Mouse (Mus musculus): ENCODE results near the gene Irf3.
A peak's percentile ranks its signal among the peaks of the same experiment; 100 is the strongest.

DNA sequence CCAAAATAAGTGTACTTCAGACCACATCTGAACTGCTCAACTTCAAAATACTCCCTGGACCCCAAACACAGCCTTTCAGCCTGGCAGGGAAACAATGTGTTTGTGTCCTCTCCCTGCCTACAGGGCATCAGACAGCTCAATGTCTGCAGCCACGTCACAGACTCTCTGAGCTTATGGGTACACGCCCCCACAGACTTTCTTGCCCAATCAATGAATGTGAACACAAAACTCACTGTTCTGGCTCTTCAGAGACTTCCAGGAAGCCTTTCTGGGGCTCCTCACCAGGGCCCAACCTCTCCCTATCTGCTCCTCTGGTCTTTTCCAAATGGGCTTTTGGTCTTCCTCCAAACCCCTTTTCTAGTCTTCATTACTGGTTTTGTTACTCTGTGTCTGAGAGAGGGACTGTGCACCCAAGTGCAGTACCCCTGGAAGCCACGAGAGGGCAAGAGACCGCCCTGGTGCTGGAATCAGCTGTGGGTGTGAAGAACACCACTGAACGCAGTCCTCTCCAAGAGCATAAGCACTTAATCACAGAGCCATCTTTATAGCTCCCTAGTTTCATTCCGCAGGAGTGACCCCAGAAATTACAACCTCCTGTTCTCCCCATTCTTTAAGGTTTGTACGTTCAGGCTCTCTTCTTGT, 40.4 kb downstream of the Irf3 start:
- TF ChIP-seq CTCF (IDR thresholded peaks at IDR 0.05) = peak; percentile 88
- TF ChIP-seq EP300 (IDR thresholded peaks at IDR 0.05) = no peak

Measured in lung, postnatal 0 days (tissue).